Mouse (Mus musculus) layer of hippocampus, adult 2 months (tissue): ENCODE data around the gene Lrrc75a. TPM values are rescaled to one million over a fixed set of nuclear protein-coding genes. Genes with fewer than 3 reads are reported as not detected.
"Not testable (repeated sequence)": the region's sequence is repeated elsewhere in the genome, so short reads cannot be mapped to it uniquely, and the experiment has no call there.

ENCODE experiments used
- DNase-seq, 2 experiments: peaks; one replicate each; pipeline ENCODE4 v3.0.0; 2022; ENCODE audit warnings: low spot score in 2 of 2
- H3K27ac ChIP-seq: fragments of 200-600 bp; 2 replicates; pipeline ENCODE4 v1.8.1; 2022
- H3K4me3 ChIP-seq: fragments of 200-600 bp; 2 replicates; pipeline ENCODE4 v1.8.1; 2022; ENCODE audit warnings: mild to moderate bottlenecking
- CTCF ChIP-seq: fragments of 200-600 bp; conservative IDR thresholded peaks from 2 replicates; pipeline ENCODE4 v1.8.1; 2022; ENCODE audit warnings: antibody characterized with exemption, mild to moderate bottlenecking, moderate library complexity
- total RNA-seq, 2 experiments: library from RNA; stranded (reverse); gene quantifications; 2 replicates each; pipeline ENCODE4 v1.2.3; 2021

The Lrrc75a gene
- total RNA-seq, 2 experiments from 2014 or later = 7.3 to 7.6 TPM

- no peak for TF ChIP-seq CTCF
- no peak overlapping the region for H3K4me3 ChIP-seq
Measured at GRCm38 (mm10) chr11:62660885-62661284, 12.6 kb upstream of the Lrrc75a start.

DNA sequence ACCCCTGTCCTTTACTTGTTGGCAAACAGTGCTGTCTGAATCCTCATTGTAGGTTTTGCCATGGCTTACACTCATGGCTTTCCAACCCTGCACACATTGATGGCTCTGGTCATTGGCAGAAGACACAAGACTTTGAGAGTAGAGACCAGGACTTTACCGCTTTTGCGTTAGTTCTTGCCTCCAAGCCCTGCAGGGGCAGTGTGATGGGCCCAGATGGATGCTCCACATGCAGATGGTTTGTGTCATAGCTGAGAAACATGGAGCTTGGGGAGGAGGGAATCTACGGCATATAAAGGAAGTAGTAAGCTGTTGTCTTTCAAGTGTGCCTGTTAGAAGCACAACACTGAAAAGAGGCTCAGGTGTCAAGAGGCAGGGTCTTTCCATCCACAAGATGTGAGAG lies 3.8 kb upstream of the Lrrc75a start:
- DNase-seq = no peak
- peak overlapping the region; percentile 39; the same call in 1 of the 2 replicates for H3K27ac ChIP-seq
- H3K4me3 ChIP-seq = no peak overlapping the region
- 0 out of 2 replicates have a peak, but pooled peaks have one; percentile 5 for TF ChIP-seq CTCF

More at GRCm38 (mm10) chr11:62660885-62661284, 12.6 kb upstream of the Lrrc75a start:
- H3K27ac ChIP-seq = no peak overlapping the region
- no peak for DNase-seq

- H3K4me3 ChIP-seq = no peak overlapping the region
- no peak for DNase-seq
- TF ChIP-seq CTCF = no peak
- peak overlapping the region; percentile 39; the same call in 1 of the 2 replicates for H3K27ac ChIP-seq
Measured at GRCm38 (mm10) chr11:62651563-62651962, 3.2 kb upstream of the Lrrc75a start.

DNA sequence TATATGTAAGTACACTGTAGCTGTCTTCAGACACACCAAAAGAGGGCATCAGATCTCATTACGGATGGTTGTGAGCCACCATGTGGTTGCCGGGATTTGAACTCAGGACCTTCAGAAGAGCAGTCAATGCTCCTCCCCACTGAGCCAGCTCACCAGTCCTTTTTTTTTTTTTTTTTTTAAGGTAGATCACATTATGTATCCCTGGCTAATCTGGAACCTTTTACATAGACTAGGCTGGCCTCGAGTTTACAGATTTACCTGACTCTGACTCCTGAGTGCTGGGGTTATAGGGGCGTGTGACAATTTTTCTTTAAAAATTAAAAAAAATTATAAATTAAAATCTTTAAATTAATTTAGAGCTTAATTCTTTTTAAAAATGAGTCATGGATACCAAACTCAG lies 1.5 kb upstream of the Lrrc75a start:
- not testable (repeated sequence) for H3K4me3 ChIP-seq, DNase-seq, H3K27ac ChIP-seq

GRCm38 (mm10) chr11:62648591-62649391 lies 468 bp upstream of the Lrrc75a start, which contains the start of gene Mmgt2:
Mmgt2 (plus strand) TSS chr11:62648664.
- Histone ChIP-seq H3K27ac (peak within 1 kb of the TSS; percentile 79), H3K4me3 (peak within 1 kb of the TSS; percentile 67)
- TF ChIP-seq CTCF = peak; percentile 82
- peak; percentile 77 to 90 for DNase-seq

GRCm38 (mm10) chr11:62646958-62647515 lies 1.3 kb downstream of the Lrrc75a start:
- Histone ChIP-seq H3K27ac (no peak overlapping the region), H3K4me3 (peak overlapping the region; percentile 65; the same call in 1 of the 2 replicates)
- TF ChIP-seq CTCF = no peak
- no peak for DNase-seq

DNA sequence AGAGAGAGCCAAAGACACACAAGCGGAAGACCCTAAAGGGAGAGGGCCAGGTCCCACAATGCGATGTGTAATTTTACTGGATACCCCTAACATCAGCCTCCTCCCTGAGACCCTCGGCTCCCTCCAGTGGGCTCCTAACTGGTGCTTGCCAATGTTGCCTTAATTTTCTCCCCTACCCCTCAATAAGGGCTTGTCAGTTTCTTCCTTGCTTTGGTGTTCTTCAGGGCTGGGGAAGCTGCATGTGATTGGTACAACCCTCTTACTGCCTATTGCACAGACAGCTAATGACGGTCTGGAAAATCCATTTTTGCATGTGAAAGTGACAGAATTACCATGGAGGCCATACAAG lies 1.9 kb downstream of the Lrrc75a start:
- no peak for TF ChIP-seq CTCF
- Histone ChIP-seq H3K4me3 (no peak overlapping the region; the same call in 1 of the 2 replicates), H3K27ac (no peak overlapping the region)
- no peak for DNase-seq

DNA sequence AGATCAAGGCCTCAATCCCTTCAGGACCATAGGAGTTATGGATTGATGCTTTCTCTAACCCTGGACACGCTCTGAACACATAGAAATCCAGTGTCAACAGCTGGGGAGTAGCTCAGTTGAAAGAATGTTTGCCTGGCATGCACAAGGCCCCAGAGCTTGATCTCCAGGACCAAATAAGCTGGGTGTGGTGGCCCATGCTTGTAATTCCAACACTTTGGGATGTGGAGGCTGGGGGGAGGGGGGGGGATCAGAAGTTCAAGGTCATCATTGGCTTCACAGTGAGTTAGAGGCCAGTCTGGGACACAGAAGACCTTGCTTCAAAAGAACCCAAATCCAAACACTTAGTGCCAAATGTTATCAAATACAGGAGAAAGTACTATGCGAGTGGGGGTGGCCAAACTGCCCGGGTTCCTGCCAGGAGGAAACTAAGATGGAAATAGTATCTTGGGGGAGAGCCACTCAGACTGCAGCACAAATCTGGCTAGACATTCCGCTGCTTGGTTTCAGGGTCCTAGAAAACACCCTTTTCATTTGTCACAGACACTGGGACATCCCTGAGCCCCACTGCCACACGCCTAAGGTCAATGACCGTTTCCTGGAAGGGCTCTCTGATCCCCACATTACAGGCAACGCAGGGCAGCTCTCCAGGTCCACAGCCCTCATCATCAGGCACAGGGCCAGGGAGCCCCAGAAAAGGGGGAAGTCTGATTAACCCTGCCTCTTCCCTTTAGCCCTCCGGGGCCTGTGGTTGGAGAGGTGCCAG lies 2.4 kb downstream of the Lrrc75a start:
- no peak overlapping the region; the same call in 1 of the 2 replicates for H3K4me3 ChIP-seq
- no peak for TF ChIP-seq CTCF
- no peak overlapping the region for H3K27ac ChIP-seq
- peak in 1 of 2 experiments; percentile 15 for DNase-seq

- no peak for DNase-seq
- TF ChIP-seq CTCF = no peak
- no peak overlapping the region for H3K4me3 ChIP-seq
- no peak overlapping the region for H3K27ac ChIP-seq
Measured at GRCm38 (mm10) chr11:62645337-62645675, 3.0 kb downstream of the Lrrc75a start.

GRCm38 (mm10) chr11:62644602-62645336 lies 3.6 kb downstream of the Lrrc75a start:
- TF ChIP-seq CTCF = no peak
- no peak for DNase-seq
- no peak overlapping the region for H3K4me3 ChIP-seq
- H3K27ac ChIP-seq = no peak overlapping the region

DNA sequence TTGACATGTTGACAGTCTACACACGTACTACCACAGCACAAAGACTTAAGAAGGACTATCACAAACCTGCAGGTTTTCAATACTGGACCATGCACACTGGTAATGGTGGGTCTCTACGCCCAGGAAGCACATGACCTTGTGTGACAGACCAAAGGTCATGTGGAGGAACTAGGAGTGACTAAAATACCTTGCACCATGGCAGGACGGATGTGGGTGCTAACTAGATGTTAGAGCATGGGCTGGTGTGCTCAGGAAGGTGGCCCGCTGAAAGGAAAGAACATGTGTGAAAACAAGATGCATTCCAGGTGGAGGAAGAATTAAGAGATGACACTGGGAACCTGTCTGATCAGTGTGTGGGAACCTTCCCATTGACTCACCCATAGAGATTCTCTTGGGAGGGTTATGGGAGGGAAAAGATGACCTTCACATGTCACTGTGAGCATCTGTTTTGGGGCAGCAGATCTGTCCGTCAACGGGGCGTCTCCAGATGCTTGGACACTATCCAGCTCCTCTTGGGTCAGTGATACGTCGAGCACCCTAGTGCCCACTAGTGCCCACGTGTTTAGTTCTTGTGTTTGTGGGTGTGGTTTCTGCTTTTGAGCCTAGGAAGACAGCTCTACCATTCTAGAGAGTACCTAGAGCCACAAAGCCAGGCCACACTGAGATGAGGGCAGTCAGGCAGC lies 4.5 kb downstream of the Lrrc75a start:
- TF ChIP-seq CTCF = no peak
- DNase-seq = no peak
- Histone ChIP-seq H3K27ac (no peak overlapping the region), H3K4me3 (no peak overlapping the region)

GRCm38 (mm10) chr11:62643011-62643631 lies 5.2 kb downstream of the Lrrc75a start:
- H3K4me3 ChIP-seq = no peak overlapping the region
- no peak for TF ChIP-seq CTCF
- DNase-seq = no peak
- no peak overlapping the region for H3K27ac ChIP-seq
